Mouse (Mus musculus): ENCODE measurements around the gene Map4. TPM values are rescaled to one million over a fixed set of nuclear protein-coding genes. Genes with fewer than 3 reads are reported as not detected.

The Map4 gene
- polyA plus RNA-seq, 1 experiment from 2014 or later, result 9.0 TPM

GRCm38 (mm10) chr9:109899774-109900173 lies 31.5 kb upstream of the Map4 start:
- H3K4me3 ChIP-seq (replicated peaks), result no peak overlapping the region
- H3K27ac ChIP-seq, result no peak overlapping the region
- no peak for DNase-seq

GRCm38 (mm10) chr9:109900604-109901003 lies 30.7 kb upstream of the Map4 start:
- Histone ChIP-seq H3K9ac (no peak overlapping the region), H3K4me3 (replicated peaks) (no peak overlapping the region), H3K4me2 (no peak overlapping the region), H3K4me1 (replicated peaks) (peaks cover 14% of the 10 kb centered on the region), H3K27ac (no peak overlapping the region), H3K36me3 (peaks cover 4% of the 10 kb centered on the region; the same call in 1 of the 2 replicates), H3K27me3 (no peaks in the 10 kb centered on the region), H3K9me3 (replicated peaks) (no peaks in the 10 kb centered on the region)
- DNase-seq, result no peak
- no peak for ATAC-seq (ENCODE audit: low read depth)
- 56% methylated on average over 3 of the region's 3 CpGs for WGBS (ENCODE audit: insufficient replicate concordance)

More at GRCm38 (mm10) chr9:109899774-109900173, 31.5 kb upstream of the Map4 start:
- Histone ChIP-seq H3K9me3 (replicated peaks) (no peaks in the 10 kb centered on the region), H3K9ac (no peak overlapping the region), H3K36me3 (peaks cover 11% of the 10 kb centered on the region; the same call in 1 of the 2 replicates), H3K27me3 (no peaks in the 10 kb centered on the region), H3K4me2 (no peak overlapping the region), H3K4me1 (replicated peaks) (peaks cover 14% of the 10 kb centered on the region)
- WGBS (ENCODE audit: insufficient replicate concordance), result 47% methylated on average over 8 of the region's 8 CpGs
- no peak for ATAC-seq (ENCODE audit: low read depth)

GRCm38 (mm10) chr9:109902246-109902645 lies 29.0 kb upstream of the Map4 start:
- Histone ChIP-seq H3K4me3 (replicated peaks) (no peak overlapping the region), H3K36me3 (no peaks in the 10 kb centered on the region), H3K9me3 (replicated peaks) (no peaks in the 10 kb centered on the region), H3K27ac (no peak overlapping the region), H3K4me2 (no peak overlapping the region), H3K27me3 (no peaks in the 10 kb centered on the region), H3K4me1 (replicated peaks) (peaks cover 11% of the 10 kb centered on the region), H3K9ac (no peak overlapping the region)
- ATAC-seq (ENCODE audit: low read depth) (no peak), DNase-seq (no peak)
- 65% methylated on average over 4 of the region's 4 CpGs for WGBS (ENCODE audit: insufficient replicate concordance)

- no peak for ATAC-seq (ENCODE audit: low read depth)
- peaks cover 15% of the 10 kb centered on the region for H3K4me1 ChIP-seq (replicated peaks)
- no peak overlapping the region for H3K4me3 ChIP-seq (replicated peaks)
- no peaks in the 10 kb centered on the region for H3K36me3 ChIP-seq
- no peak overlapping the region for H3K27ac ChIP-seq
- H3K27me3 ChIP-seq, result no peaks in the 10 kb centered on the region
- DNase-seq, result no peak
- no peak overlapping the region for H3K9ac ChIP-seq
- no peaks in the 10 kb centered on the region for H3K9me3 ChIP-seq (replicated peaks)
- H3K4me2 ChIP-seq, result no peak overlapping the region
- 52% methylated on average over 5 of the region's 5 CpGs for WGBS (ENCODE audit: insufficient replicate concordance)
These were observed 28.5 kb upstream of the Map4 start for GRCm38 (mm10) chr9:109902740-109903139.

- no peaks in the 10 kb centered on the region for H3K9me3 ChIP-seq (replicated peaks)
- peaks cover 7% of the 10 kb centered on the region for H3K4me1 ChIP-seq (replicated peaks)
- 47% methylated on average over 8 of the region's 8 CpGs for WGBS (ENCODE audit: insufficient replicate concordance)
- no peaks in the 10 kb centered on the region for H3K27me3 ChIP-seq
- H3K36me3 ChIP-seq, result no peaks in the 10 kb centered on the region
- no peak for ATAC-seq (ENCODE audit: low read depth)
- no peak for DNase-seq
- no peak overlapping the region for H3K4me2 ChIP-seq
- H3K4me3 ChIP-seq (replicated peaks), result no peak overlapping the region
- no peak overlapping the region for H3K27ac ChIP-seq
- H3K9ac ChIP-seq, result no peak overlapping the region
These were observed 24.0 kb upstream of the Map4 start for GRCm38 (mm10) chr9:109907300-109907699.

- 43% methylated on average over 6 of the region's 6 CpGs for whole genome bisulfite sequencing (ENCODE audit: insufficient replicate concordance)
- Histone ChIP-seq H3K4me1 (replicated peaks) (peaks cover 7% of the 10 kb centered on the region), H3K4me2 (no peak overlapping the region), H3K27me3 (no peaks in the 10 kb centered on the region), H3K4me3 (replicated peaks) (no peak overlapping the region), H3K9ac (no peak overlapping the region), H3K36me3 (no peaks in the 10 kb centered on the region), H3K27ac (no peak overlapping the region), H3K9me3 (replicated peaks) (no peaks in the 10 kb centered on the region)
- no peak for DNase-seq
- 0 out of 2 replicates have a peak, but pooled peaks have one; percentile 54 for ATAC-seq (ENCODE audit: low read depth)
These were observed 23.3 kb upstream of the Map4 start for GRCm38 (mm10) chr9:109907774-109908465.

GRCm38 (mm10) chr9:109909102-109909501 lies 22.2 kb upstream of the Map4 start:
- ATAC-seq (ENCODE audit: low read depth), result no peak
- 60% methylated on average over 8 of the region's 8 CpGs for WGBS (ENCODE audit: insufficient replicate concordance)

GRCm38 (mm10) chr9:109909926-109910325 lies 21.3 kb upstream of the Map4 start:
- no peak overlapping the region for H3K4me3 ChIP-seq (replicated peaks)
- H3K27me3 ChIP-seq, result no peaks in the 10 kb centered on the region
- H3K36me3 ChIP-seq, result no peaks in the 10 kb centered on the region
- ATAC-seq (ENCODE audit: low read depth), result no peak
- no peak overlapping the region for H3K4me2 ChIP-seq
- H3K27ac ChIP-seq, result no peak overlapping the region
- WGBS (ENCODE audit: insufficient replicate concordance), result 68% methylated on average over 4 of the region's 4 CpGs
- no peaks in the 10 kb centered on the region for H3K9me3 ChIP-seq (replicated peaks)
- no peak for DNase-seq
- peaks cover 9% of the 10 kb centered on the region for H3K4me1 ChIP-seq (replicated peaks)
- no peak overlapping the region for H3K9ac ChIP-seq

More at GRCm38 (mm10) chr9:109909102-109909501, 22.2 kb upstream of the Map4 start:
- DNase-seq, result no peak
- H3K9me3 ChIP-seq (replicated peaks), result no peaks in the 10 kb centered on the region
- H3K4me2 ChIP-seq, result no peak overlapping the region
- H3K36me3 ChIP-seq, result no peaks in the 10 kb centered on the region
- peaks cover 9% of the 10 kb centered on the region for H3K4me1 ChIP-seq (replicated peaks)
- H3K27me3 ChIP-seq, result no peaks in the 10 kb centered on the region
- no peak overlapping the region for H3K27ac ChIP-seq
- H3K9ac ChIP-seq, result no peak overlapping the region
- H3K4me3 ChIP-seq (replicated peaks), result no peak overlapping the region

- ATAC-seq (ENCODE audit: low read depth), result no peak
- H3K27ac ChIP-seq, result no peak overlapping the region
- no peaks in the 10 kb centered on the region for H3K27me3 ChIP-seq
- H3K4me3 ChIP-seq (replicated peaks), result no peak overlapping the region
- DNase-seq, result no peak
- no peaks in the 10 kb centered on the region for H3K36me3 ChIP-seq
- WGBS (ENCODE audit: insufficient replicate concordance), result 77% methylated on average over 7 of the region's 7 CpGs
- peaks cover 9% of the 10 kb centered on the region for H3K4me1 ChIP-seq (replicated peaks)
- no peaks in the 10 kb centered on the region for H3K9me3 ChIP-seq (replicated peaks)
- H3K4me2 ChIP-seq, result no peak overlapping the region
- no peak overlapping the region for H3K9ac ChIP-seq
These were observed 19.5 kb upstream of the Map4 start for GRCm38 (mm10) chr9:109911779-109912178.

- Histone ChIP-seq H3K4me3 (replicated peaks) (no peak overlapping the region), H3K9me3 (replicated peaks) (no peaks in the 10 kb centered on the region), H3K4me1 (replicated peaks) (0 out of 2 replicates have a peak, but pooled peaks cover 2% of the 10 kb centered on the region), H3K27ac (no peak overlapping the region), H3K9ac (no peak overlapping the region), H3K4me2 (no peak overlapping the region), H3K36me3 (no peaks in the 10 kb centered on the region), H3K27me3 (no peaks in the 10 kb centered on the region)
- 27% methylated on average over 4 of the region's 4 CpGs for WGBS (ENCODE audit: insufficient replicate concordance)
- no peak for DNase-seq
- no peak for ATAC-seq (ENCODE audit: low read depth)
These were observed 16.9 kb upstream of the Map4 start for GRCm38 (mm10) chr9:109914269-109914926.

- 0 out of 2 replicates have a peak, but pooled peaks cover 2% of the 10 kb centered on the region for H3K4me1 ChIP-seq (replicated peaks)
- H3K4me2 ChIP-seq, result no peak overlapping the region
- H3K27me3 ChIP-seq, result no peaks in the 10 kb centered on the region
- no peak for ATAC-seq (ENCODE audit: low read depth)
- H3K9me3 ChIP-seq (replicated peaks), result no peaks in the 10 kb centered on the region
- no peak overlapping the region for H3K4me3 ChIP-seq (replicated peaks)
- no peak overlapping the region for H3K27ac ChIP-seq
- no peaks in the 10 kb centered on the region for H3K36me3 ChIP-seq
- 70% methylated on average over 2 of the region's 2 CpGs for whole genome bisulfite sequencing (ENCODE audit: insufficient replicate concordance)
- DNase-seq, result no peak
- no peak overlapping the region for H3K9ac ChIP-seq
These were observed 13.3 kb upstream of the Map4 start for GRCm38 (mm10) chr9:109917931-109918330.

All from liver, embryonic 13.5 days (tissue).